Mouse (Mus musculus): Measurements from ENCODE around the gene Grik4. TPM values are rescaled to one million over a fixed set of nuclear protein-coding genes. Genes with fewer than 3 reads are reported as not detected.

The Grik4 gene
- polyA plus RNA-seq, 1 experiment from 2014 or later = 1.1 TPM

GRCm38 (mm10) chr9:42636446-42636845, 307.8 kb downstream of the Grik4 start:
- Histone ChIP-seq H3K9ac (ENCODE audit: low read depth, low read length) (no peak overlapping the region), H3K4me2 (ENCODE audit: low read depth, low read length) (no peak overlapping the region), H3K4me1 (ENCODE audit: control insufficient read depth, insufficient read depth, low read length) (0 out of 2 replicates have a peak, but pooled peaks cover under 1% of the 10 kb centered on the region), H3K4me3 (ENCODE audit: low read length) (no peak overlapping the region), H3K36me3 (ENCODE audit: control insufficient read depth, insufficient read depth, low read length) (no peaks in the 10 kb centered on the region), H3K27me3 (replicated peaks; ENCODE audit: control insufficient read depth, insufficient read depth, low read length) (no peaks in the 10 kb centered on the region), H3K9me3 (ENCODE audit: control insufficient read depth, low read length) (no peaks in the 10 kb centered on the region), H3K27ac (ENCODE audit: low read length) (no peak overlapping the region)
- no peak for ATAC-seq
- 82% methylated on average over 10 of the region's 10 CpGs for WGBS

DNA sequence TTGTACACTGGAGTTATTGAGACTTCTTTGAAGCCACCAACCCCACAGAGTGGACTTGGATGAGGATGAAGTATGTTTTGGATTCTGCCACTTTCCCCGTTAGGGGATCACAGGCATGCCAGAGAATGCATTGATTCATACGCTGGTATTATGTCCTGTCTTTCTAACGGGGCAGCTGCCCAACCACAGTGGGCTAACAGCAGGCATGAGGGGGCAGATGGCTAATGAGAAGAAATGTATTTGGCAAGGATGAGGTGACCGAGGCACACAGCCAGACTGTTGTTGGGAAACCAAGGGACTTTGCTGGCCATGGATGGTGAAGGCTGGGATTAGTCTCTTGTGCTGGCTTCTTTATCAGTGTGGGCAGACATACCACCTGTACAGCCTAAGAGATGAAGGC, 312.8 kb downstream of the Grik4 start:
- no peaks in the 10 kb centered on the region for H3K4me1 ChIP-seq (ENCODE audit: control insufficient read depth, insufficient read depth, low read length)
- H3K27me3 ChIP-seq (replicated peaks; ENCODE audit: control insufficient read depth, insufficient read depth, low read length) = no peaks in the 10 kb centered on the region
- no peaks in the 10 kb centered on the region for H3K9me3 ChIP-seq (ENCODE audit: control insufficient read depth, low read length)
- H3K27ac ChIP-seq (ENCODE audit: low read length) = no peak overlapping the region
- 90% methylated on average over 4 of the region's 4 CpGs for WGBS
- H3K9ac ChIP-seq (ENCODE audit: low read depth, low read length) = no peak overlapping the region
- no peak overlapping the region for H3K4me3 ChIP-seq (ENCODE audit: low read length)
- no peak for ATAC-seq
- no peaks in the 10 kb centered on the region for H3K36me3 ChIP-seq (ENCODE audit: control insufficient read depth, insufficient read depth, low read length)
- no peak overlapping the region for H3K4me2 ChIP-seq (ENCODE audit: low read depth, low read length)

DNA sequence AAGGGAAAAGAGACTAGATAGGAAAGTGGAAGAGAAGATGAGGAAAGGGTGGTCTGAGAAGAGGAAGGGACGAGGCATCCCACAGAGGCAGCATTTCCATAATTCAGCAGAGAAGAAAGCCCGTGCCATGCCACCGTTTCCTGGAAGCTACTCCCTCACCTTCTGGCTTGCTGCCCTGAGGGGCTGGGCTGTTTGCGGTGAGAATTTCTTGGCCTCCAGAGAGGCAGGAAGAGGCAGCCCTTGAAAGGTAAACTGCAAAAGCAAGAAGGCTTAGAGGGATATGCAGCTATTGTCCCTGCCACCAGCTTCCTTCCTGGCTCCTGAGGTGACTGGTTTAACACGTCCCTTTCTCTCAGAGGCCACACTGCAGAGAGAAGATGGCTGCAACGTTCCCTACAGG, 316.7 kb downstream of the Grik4 start:
- Histone ChIP-seq H3K4me2 (ENCODE audit: low read depth, low read length) (no peak overlapping the region), H3K9ac (ENCODE audit: low read depth, low read length) (no peak overlapping the region), H3K9me3 (ENCODE audit: control insufficient read depth, low read length) (no peaks in the 10 kb centered on the region), H3K27me3 (replicated peaks; ENCODE audit: control insufficient read depth, insufficient read depth, low read length) (no peaks in the 10 kb centered on the region), H3K27ac (ENCODE audit: low read length) (no peak overlapping the region), H3K4me3 (ENCODE audit: low read length) (no peak overlapping the region), H3K36me3 (ENCODE audit: control insufficient read depth, insufficient read depth, low read length) (no peaks in the 10 kb centered on the region), H3K4me1 (ENCODE audit: control insufficient read depth, insufficient read depth, low read length) (no peaks in the 10 kb centered on the region)
- WGBS = 30% methylated on average over 6 of the region's 6 CpGs
- ATAC-seq = no peak

DNA sequence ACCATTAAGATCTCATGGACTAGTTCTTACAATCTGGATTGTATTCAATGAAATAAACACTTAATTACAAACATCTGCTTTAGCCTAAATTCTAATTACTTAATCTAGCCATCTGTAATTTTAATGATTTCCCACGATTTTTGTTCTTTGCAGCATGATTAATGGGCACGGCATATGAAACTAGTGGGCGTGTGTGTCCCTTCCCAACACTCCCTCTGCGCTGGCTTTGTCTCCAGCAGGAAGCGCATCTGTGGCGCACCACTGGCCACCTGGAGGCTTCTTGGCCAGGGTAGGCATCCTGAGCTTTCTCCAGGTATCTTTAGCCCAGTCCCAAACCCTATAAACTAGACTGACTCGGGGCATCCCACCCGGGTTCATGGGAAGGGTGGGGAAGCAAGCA, 317.1 kb downstream of the Grik4 start:
- Histone ChIP-seq H3K4me1 (ENCODE audit: control insufficient read depth, insufficient read depth, low read length) (no peaks in the 10 kb centered on the region), H3K4me2 (ENCODE audit: low read depth, low read length) (no peak overlapping the region), H3K4me3 (ENCODE audit: low read length) (no peak overlapping the region), H3K9me3 (ENCODE audit: control insufficient read depth, low read length) (no peaks in the 10 kb centered on the region), H3K9ac (ENCODE audit: low read depth, low read length) (no peak overlapping the region), H3K36me3 (ENCODE audit: control insufficient read depth, insufficient read depth, low read length) (no peaks in the 10 kb centered on the region), H3K27me3 (replicated peaks; ENCODE audit: control insufficient read depth, insufficient read depth, low read length) (no peaks in the 10 kb centered on the region), H3K27ac (ENCODE audit: low read length) (no peak overlapping the region)
- ATAC-seq = no peak
- WGBS = 62% methylated on average over 8 of the region's 8 CpGs

DNA sequence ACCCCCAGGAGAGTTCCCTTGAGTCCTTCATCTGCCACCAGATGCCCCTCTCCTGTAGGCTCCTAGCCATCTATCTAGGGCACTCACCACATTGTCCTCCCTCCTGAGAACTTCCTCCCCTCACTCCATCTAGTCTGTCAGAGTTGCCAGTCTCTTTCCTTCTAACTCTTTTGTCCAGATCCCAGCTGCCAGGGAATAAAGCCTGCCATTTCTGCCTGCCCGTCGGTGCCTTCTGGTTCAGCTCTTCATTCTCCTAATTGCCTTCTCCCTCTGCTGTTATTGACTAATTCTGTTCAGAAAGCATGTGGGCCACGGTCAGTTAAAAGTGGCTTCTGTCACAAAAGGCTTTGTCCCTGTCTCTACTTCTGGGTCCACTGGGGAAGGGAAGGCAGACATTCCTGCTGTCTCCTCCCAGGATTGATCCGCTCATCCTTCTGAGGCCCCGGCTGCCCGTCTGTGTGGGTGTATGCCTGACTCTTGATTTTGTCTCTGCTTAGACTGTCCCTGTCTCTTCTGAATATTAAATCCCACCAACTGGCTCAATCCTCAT, 318.0 kb downstream of the Grik4 start:
- no peaks in the 10 kb centered on the region for H3K27me3 ChIP-seq (replicated peaks; ENCODE audit: control insufficient read depth, insufficient read depth, low read length)
- no peaks in the 10 kb centered on the region for H3K36me3 ChIP-seq (ENCODE audit: control insufficient read depth, insufficient read depth, low read length)
- H3K4me2 ChIP-seq (ENCODE audit: low read depth, low read length) = no peak overlapping the region
- 56% methylated on average over 6 of the region's 6 CpGs for WGBS
- H3K4me1 ChIP-seq (ENCODE audit: control insufficient read depth, insufficient read depth, low read length) = no peaks in the 10 kb centered on the region
- no peaks in the 10 kb centered on the region for H3K9me3 ChIP-seq (ENCODE audit: control insufficient read depth, low read length)
- no peak for ATAC-seq
- no peak overlapping the region for H3K9ac ChIP-seq (ENCODE audit: low read depth, low read length)
- H3K4me3 ChIP-seq (ENCODE audit: low read length) = no peak overlapping the region
- no peak overlapping the region for H3K27ac ChIP-seq (ENCODE audit: low read length)

- ATAC-seq = no peak
- no peaks in the 10 kb centered on the region for H3K4me1 ChIP-seq (ENCODE audit: control insufficient read depth, insufficient read depth, low read length)
- H3K27ac ChIP-seq (ENCODE audit: low read length) = no peak overlapping the region
- H3K27me3 ChIP-seq (replicated peaks; ENCODE audit: control insufficient read depth, insufficient read depth, low read length) = no peaks in the 10 kb centered on the region
- H3K4me2 ChIP-seq (ENCODE audit: low read depth, low read length) = no peak overlapping the region
- H3K9me3 ChIP-seq (ENCODE audit: control insufficient read depth, low read length) = no peaks in the 10 kb centered on the region
- 67% methylated on average over 10 of the region's 10 CpGs for WGBS
- no peaks in the 10 kb centered on the region for H3K36me3 ChIP-seq (ENCODE audit: control insufficient read depth, insufficient read depth, low read length)
- no peak overlapping the region for H3K4me3 ChIP-seq (ENCODE audit: low read length)
- H3K9ac ChIP-seq (ENCODE audit: low read depth, low read length) = no peak overlapping the region
Measured at GRCm38 (mm10) chr9:42614409-42614808, 329.9 kb downstream of the Grik4 start.

GRCm38 (mm10) chr9:42613827-42614226, 330.5 kb downstream of the Grik4 start:
- no peak overlapping the region for H3K27ac ChIP-seq (ENCODE audit: low read length)
- no peak overlapping the region for H3K9ac ChIP-seq (ENCODE audit: low read depth, low read length)
- ATAC-seq = no peak
- 51% methylated on average over 6 of the region's 6 CpGs for WGBS
- no peaks in the 10 kb centered on the region for H3K9me3 ChIP-seq (ENCODE audit: control insufficient read depth, low read length)
- H3K27me3 ChIP-seq (replicated peaks; ENCODE audit: control insufficient read depth, insufficient read depth, low read length) = no peaks in the 10 kb centered on the region
- H3K4me2 ChIP-seq (ENCODE audit: low read depth, low read length) = no peak overlapping the region
- no peaks in the 10 kb centered on the region for H3K36me3 ChIP-seq (ENCODE audit: control insufficient read depth, insufficient read depth, low read length)
- no peaks in the 10 kb centered on the region for H3K4me1 ChIP-seq (ENCODE audit: control insufficient read depth, insufficient read depth, low read length)
- H3K4me3 ChIP-seq (ENCODE audit: low read length) = no peak overlapping the region

DNA sequence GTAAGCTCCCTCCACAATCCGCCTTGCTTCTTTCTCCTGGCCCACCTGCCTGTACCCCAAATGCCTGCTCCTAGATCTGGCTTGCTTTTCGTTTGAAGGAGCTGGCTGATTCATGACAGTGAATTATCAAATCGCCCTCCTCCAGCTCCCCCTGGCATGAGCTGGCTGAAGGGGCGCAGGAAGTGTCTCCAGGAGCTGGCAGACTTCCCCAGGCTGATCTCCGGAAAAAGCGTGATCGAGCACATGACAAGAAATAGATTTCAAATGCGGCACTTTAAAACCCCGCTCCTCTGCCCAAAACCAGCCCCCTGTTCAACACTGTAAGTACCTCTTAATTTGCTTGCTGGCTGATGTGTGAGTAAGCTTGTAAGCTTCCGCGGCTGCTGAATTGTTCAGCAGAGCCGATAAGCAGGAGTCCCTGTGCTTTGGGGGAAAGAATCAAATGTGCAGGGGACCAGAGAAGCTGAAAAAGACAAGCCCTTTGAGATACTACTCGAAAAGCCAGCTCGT, 331.8 kb downstream of the Grik4 start:
- Histone ChIP-seq H3K27ac (ENCODE audit: low read length) (no peak overlapping the region), H3K9me3 (ENCODE audit: control insufficient read depth, low read length) (no peaks in the 10 kb centered on the region), H3K36me3 (ENCODE audit: control insufficient read depth, insufficient read depth, low read length) (no peaks in the 10 kb centered on the region), H3K4me3 (ENCODE audit: low read length) (no peak overlapping the region), H3K9ac (ENCODE audit: low read depth, low read length) (no peak overlapping the region), H3K4me1 (ENCODE audit: control insufficient read depth, insufficient read depth, low read length) (no peaks in the 10 kb centered on the region), H3K4me2 (ENCODE audit: low read depth, low read length) (no peak overlapping the region), H3K27me3 (replicated peaks; ENCODE audit: control insufficient read depth, insufficient read depth, low read length) (no peaks in the 10 kb centered on the region)
- no peak for ATAC-seq
- WGBS = 62% methylated on average over 14 of the region's 14 CpGs

GRCm38 (mm10) chr9:42601445-42601844, 342.8 kb downstream of the Grik4 start:
- 52% methylated on average over 3 of the region's 3 CpGs for WGBS

DNA sequence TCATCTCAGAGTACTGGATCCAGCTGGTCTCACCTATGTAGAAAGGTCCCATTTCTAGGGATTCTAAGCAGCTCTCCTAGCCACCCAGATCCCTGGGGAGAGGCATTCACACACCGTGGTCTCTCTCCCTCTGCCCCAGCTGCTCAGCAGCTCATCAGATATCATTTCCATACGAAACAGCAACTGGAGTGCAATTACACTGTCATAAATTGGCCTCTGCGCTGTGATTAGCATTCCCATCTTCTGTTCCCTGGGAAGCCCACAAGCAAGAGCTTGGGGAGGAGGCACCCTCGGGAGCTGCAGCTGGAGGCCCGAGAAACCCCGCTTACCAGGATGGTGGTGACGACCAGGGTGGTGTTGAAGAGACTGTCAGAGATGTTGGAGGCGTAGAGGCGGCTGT, 346.8 kb downstream of the Grik4 start:
- H3K4me1 ChIP-seq (ENCODE audit: control insufficient read depth, insufficient read depth, low read length) = no peaks in the 10 kb centered on the region

More at GRCm38 (mm10) chr9:42601445-42601844, 342.8 kb downstream of the Grik4 start:
- Histone ChIP-seq H3K27ac (ENCODE audit: low read length) (no peak overlapping the region), H3K9me3 (ENCODE audit: control insufficient read depth, low read length) (no peaks in the 10 kb centered on the region), H3K9ac (ENCODE audit: low read depth, low read length) (no peak overlapping the region), H3K27me3 (replicated peaks; ENCODE audit: control insufficient read depth, insufficient read depth, low read length) (no peaks in the 10 kb centered on the region), H3K36me3 (ENCODE audit: control insufficient read depth, insufficient read depth, low read length) (no peaks in the 10 kb centered on the region), H3K4me2 (ENCODE audit: low read depth, low read length) (no peak overlapping the region), H3K4me1 (ENCODE audit: control insufficient read depth, insufficient read depth, low read length) (no peaks in the 10 kb centered on the region), H3K4me3 (ENCODE audit: low read length) (no peak overlapping the region)
- no peak for ATAC-seq

More for the DNA sequence above, 346.8 kb downstream of the Grik4 start:
- no peaks in the 10 kb centered on the region for H3K36me3 ChIP-seq (ENCODE audit: control insufficient read depth, insufficient read depth, low read length)
- no peak overlapping the region for H3K4me2 ChIP-seq (ENCODE audit: low read depth, low read length)
- H3K9ac ChIP-seq (ENCODE audit: low read depth, low read length) = no peak overlapping the region
- 75% methylated on average over 9 of the region's 9 CpGs for WGBS
- H3K27me3 ChIP-seq (replicated peaks; ENCODE audit: control insufficient read depth, insufficient read depth, low read length) = no peaks in the 10 kb centered on the region
- H3K27ac ChIP-seq (ENCODE audit: low read length) = no peak overlapping the region
- H3K9me3 ChIP-seq (ENCODE audit: control insufficient read depth, low read length) = no peaks in the 10 kb centered on the region
- no peak overlapping the region for H3K4me3 ChIP-seq (ENCODE audit: low read length)
- no peak for ATAC-seq
